In the genomic region with DNA sequence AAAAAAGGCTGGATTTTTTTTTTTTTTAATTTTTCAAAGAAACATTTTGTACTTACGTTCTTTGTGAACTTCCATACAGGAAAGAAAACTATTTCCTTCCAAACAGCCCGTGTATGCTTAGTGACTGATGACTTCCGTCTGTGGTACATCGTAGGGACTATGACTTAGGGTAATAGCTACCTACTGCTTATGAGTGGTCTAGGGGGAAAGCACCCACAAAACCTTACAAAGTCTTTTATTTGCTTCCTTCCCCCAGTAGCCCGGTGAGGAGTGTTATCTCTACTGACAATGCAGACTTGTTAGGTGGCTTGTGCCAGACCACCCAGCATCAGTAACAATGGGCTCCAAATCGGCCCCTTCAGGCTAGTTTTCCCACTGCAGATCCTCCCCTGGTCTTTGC, we compare ENCODE assay signal across 16 mouse cellular contexts.
"Had no signal": no experiment of that assay in that cellular context is flagged by ENCODE, and none has a peak within 500 bp of the region (broad histone marks: within the 10 kb centered on the region; RNA-seq: fewer than 3 reads in every experiment).

No protein-coding gene starts in this region.

- H3K4me3 ChIP-seq: intestine, embryonic 15.5 days; kidney, embryonic 15.5 days; limb, embryonic 13.5 days; megakaryocyte, embryonic 14.5 days; midbrain, embryonic 15.5 days; neural tube, embryonic 12.5 days had no signal

- H3K27me3 ChIP-seq: intestine, embryonic 15.5 days; kidney, embryonic 15.5 days; limb, embryonic 13.5 days; midbrain, embryonic 15.5 days; neural tube, embryonic 12.5 days had no signal

- H3K4me1 ChIP-seq: intestine, embryonic 15.5 days had no signal

- H3K4me2 ChIP-seq: intestine, embryonic 15.5 days; kidney, embryonic 15.5 days; limb, embryonic 13.5 days; midbrain, embryonic 11.5 days; midbrain, embryonic 15.5 days; neural tube, embryonic 12.5 days had no signal

- H3K9me3 ChIP-seq: intestine, embryonic 15.5 days; kidney, embryonic 15.5 days; limb, embryonic 13.5 days; megakaryocyte, embryonic 14.5 days; midbrain, embryonic 15.5 days; neural tube, embryonic 12.5 days had no signal

- ATAC-seq: intestine, embryonic 15.5 days; midbrain, embryonic 15.5 days had no signal

- H3K36me3 ChIP-seq: intestine, embryonic 15.5 days; kidney, embryonic 15.5 days; limb, embryonic 13.5 days; midbrain, embryonic 15.5 days; neural tube, embryonic 12.5 days had no signal

- H3K9ac ChIP-seq: intestine, embryonic 15.5 days; kidney, embryonic 15.5 days; limb, embryonic 13.5 days; liver, embryonic 14.5 days; midbrain, embryonic 15.5 days; neural tube, embryonic 12.5 days had no signal

- DNase-seq: left cerebral cortex, postnatal 4 days; lung, adult 18-20 months; lung, postnatal 36 days; retina, postnatal 1 day; right cerebral cortex, postnatal 4 days; spleen, adult 18-20 months; thymus, adult 18-20 months; thymus, postnatal 14 days had no signal

- H3K27ac ChIP-seq: intestine, embryonic 15.5 days; kidney, embryonic 15.5 days; limb, embryonic 13.5 days; liver, embryonic 14.5 days; midbrain, embryonic 15.5 days; neural tube, embryonic 12.5 days had no signal
